Mouse (Mus musculus): ENCODE measurements around the gene Mgat5b. TPM values are rescaled to one million over a fixed set of nuclear protein-coding genes. Genes with fewer than 3 reads are reported as not detected.

The Mgat5b gene
- total and polyA plus RNA-seq, 3 experiments = not detected

DNA sequence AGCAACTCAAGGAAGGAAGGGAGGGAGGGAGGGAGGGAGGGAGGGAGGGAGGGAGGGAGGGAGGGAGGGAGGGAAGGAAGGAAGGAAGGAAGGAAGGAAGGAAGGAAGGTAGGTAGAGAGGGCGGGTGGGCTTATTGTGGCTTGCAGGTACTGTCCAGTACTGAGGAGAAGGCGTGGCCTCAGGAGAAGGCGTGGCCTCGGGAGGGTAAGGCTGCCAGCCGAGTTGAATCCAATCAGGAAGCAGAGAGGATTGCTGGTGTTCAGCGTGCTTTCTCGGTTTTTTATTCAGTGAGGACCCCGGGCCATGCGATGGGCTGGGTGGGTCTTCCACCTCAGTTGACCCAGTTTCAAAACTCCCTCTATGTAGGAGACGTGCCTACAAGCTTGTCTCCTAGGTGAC, 18.5 kb downstream of the Mgat5b start:
- H3K27me3 ChIP-seq (ENCODE audit: control insufficient read depth in 1 of 2, insufficient read depth in 2 of 2, low read length in 2 of 2) = peaks cover 0 to 12% of the 10 kb centered on the region in 2 experiments
- H3K4me3 ChIP-seq (ENCODE audit: control insufficient read depth in 1 of 2, insufficient read depth in 1 of 2, low read depth in 2 of 2, low read length in 2 of 2) = no peak overlapping the region
- no peak overlapping the region for H3K9ac ChIP-seq (ENCODE audit: control insufficient read depth, low read depth, low read length, poor library complexity, severe bottlenecking)
- no peaks in the 10 kb centered on the region for H3K9me3 ChIP-seq (replicated peaks; ENCODE audit: insufficient read depth, low read length)
- no peaks in the 10 kb centered on the region for H3K36me3 ChIP-seq (ENCODE audit: control insufficient read depth in 1 of 2, insufficient read depth in 2 of 2, low read length in 2 of 2)
- TF ChIP-seq TAL1 (IDR thresholded peaks at IDR 0.05; ENCODE audit: low read length) (no peak), CHD2 (IDR thresholded peaks at IDR 0.05; ENCODE audit: low read length) (no peak), RCOR1 (IDR thresholded peaks at IDR 0.05; ENCODE audit: low read depth, low read length) (no peak), ZMIZ1 (IDR thresholded peaks at IDR 0.05; ENCODE audit: low read depth, low read length) (no peak), USF1 (IDR thresholded peaks at IDR 0.05; ENCODE audit: low read depth, low read length) (no peak), ELF1 (IDR thresholded peaks at IDR 0.05; ENCODE audit: low read depth, low read length) (no peak), POLR2A (IDR thresholded peaks at IDR 0.05; ENCODE audit: control insufficient read depth in 1 of 2, insufficient read depth in 1 of 2, low read depth in 1 of 2, low read length in 2 of 2, poor library complexity in 1 of 2) (no peak), NRF1 (IDR thresholded peaks at IDR 0.05; ENCODE audit: insufficient read depth, low read depth, low read length, poor library complexity, severe bottlenecking) (no peak), ZNF384 (IDR thresholded peaks at IDR 0.05; ENCODE audit: low read depth, low read length) (no peak), SIN3A (IDR thresholded peaks at IDR 0.05; ENCODE audit: low read length) (no peak), CTCF (IDR thresholded peaks at IDR 0.05 in 2 of 3, conservative IDR thresholded peaks at IDR 0.05 in 1 of 3; ENCODE audit: control insufficient read depth in 1 of 3, insufficient read depth in 1 of 3, low read depth in 2 of 3, low read length in 3 of 3, poor library complexity in 1 of 3, severe bottlenecking in 1 of 3) (no peak), USF2 (IDR thresholded peaks at IDR 0.05; ENCODE audit: borderline replicate concordance in 1 of 2, insufficient read depth in 1 of 2, low read depth in 1 of 2, low read length in 2 of 2) (no peak), MYC (IDR thresholded peaks at IDR 0.05; ENCODE audit: low read depth, low read length) (no peak), ZC3H11A (IDR thresholded peaks at IDR 0.05; ENCODE audit: low read depth, low read length) (no peak), POLR2AphosphoS5 (IDR thresholded peaks at IDR 0.05; ENCODE audit: borderline replicate concordance, low read depth, low read length) (no peak), ETS1 (IDR thresholded peaks at IDR 0.05; ENCODE audit: low read depth, low read length) (no peak), MAX (IDR thresholded peaks at IDR 0.05; ENCODE audit: low read length) (no peak), MXI1 (IDR thresholded peaks at IDR 0.05; ENCODE audit: low read depth, low read length) (no peak)
- no peaks in the 10 kb centered on the region for H3K79me2 ChIP-seq (ENCODE audit: control insufficient read depth, insufficient read depth, low read length, poor library complexity)
- no peaks in the 10 kb centered on the region for H3K4me1 ChIP-seq (ENCODE audit: control insufficient read depth in 1 of 2, insufficient read depth in 2 of 2, low read length in 2 of 2)
- DNase-seq (ENCODE audit: low read depth, low spot score) = no peak
- no peak overlapping the region for H3K27ac ChIP-seq (ENCODE audit: control insufficient read depth, low read depth, low read length)

- Histone ChIP-seq H3K9me3 (replicated peaks; ENCODE audit: insufficient read depth, low read length) (no peaks in the 10 kb centered on the region), H3K27me3 (ENCODE audit: control insufficient read depth in 1 of 2, insufficient read depth in 2 of 2, low read length in 2 of 2) (peaks cover 0 to 5% of the 10 kb centered on the region in 2 experiments), H3K79me2 (ENCODE audit: control insufficient read depth, insufficient read depth, low read length, poor library complexity) (no peaks in the 10 kb centered on the region), H3K27ac (ENCODE audit: control insufficient read depth, low read depth, low read length) (no peak overlapping the region), H3K4me1 (ENCODE audit: control insufficient read depth in 1 of 2, insufficient read depth in 2 of 2, low read length in 2 of 2) (peaks cover 0 to 4% of the 10 kb centered on the region in 2 experiments; a peak in 1 of 4 replicates), H3K9ac (ENCODE audit: control insufficient read depth, low read depth, low read length, poor library complexity, severe bottlenecking) (no peak overlapping the region), H3K4me3 (ENCODE audit: control insufficient read depth in 1 of 2, insufficient read depth in 1 of 2, low read depth in 2 of 2, low read length in 2 of 2) (no peak overlapping the region), H3K36me3 (ENCODE audit: control insufficient read depth in 1 of 2, insufficient read depth in 2 of 2, low read length in 2 of 2) (no peaks in the 10 kb centered on the region)
- DNase-seq (ENCODE audit: low read depth, low spot score) = no peak
- TF ChIP-seq CHD2 (IDR thresholded peaks at IDR 0.05; ENCODE audit: low read length) (no peak), NELFE (IDR thresholded peaks at IDR 0.05; ENCODE audit: low read depth, low read length) (no peak), MYB (IDR thresholded peaks at IDR 0.05; ENCODE audit: low read depth, low read length) (no peak), USF1 (IDR thresholded peaks at IDR 0.05; ENCODE audit: low read depth, low read length) (no peak), CTCF (IDR thresholded peaks at IDR 0.05 in 2 of 3, conservative IDR thresholded peaks at IDR 0.05 in 1 of 3; ENCODE audit: control insufficient read depth in 1 of 3, insufficient read depth in 1 of 3, low read depth in 2 of 3, low read length in 3 of 3, poor library complexity in 1 of 3, severe bottlenecking in 1 of 3) (no peak), CHD1 (IDR thresholded peaks at IDR 0.05; ENCODE audit: low read depth, low read length) (no peak), BHLHE40 (IDR thresholded peaks at IDR 0.05; ENCODE audit: borderline replicate concordance, low read depth, low read length) (no peak), POLR2AphosphoS2 (IDR thresholded peaks at IDR 0.05; ENCODE audit: low read length) (no peak), MAX (IDR thresholded peaks at IDR 0.05; ENCODE audit: low read length) (no peak), SIN3A (IDR thresholded peaks at IDR 0.05; ENCODE audit: low read length) (no peak), MAFK (IDR thresholded peaks at IDR 0.05; ENCODE audit: borderline replicate concordance, low read depth, low read length) (no peak), ZKSCAN1 (IDR thresholded peaks at IDR 0.05; ENCODE audit: low read depth, low read length) (no peak), HCFC1 (IDR thresholded peaks at IDR 0.05; ENCODE audit: low read depth, low read length) (no peak)
Measured at GRCm38 (mm10) chr11:116940088-116940855, 21.6 kb downstream of the Mgat5b start.

All from MEL (cell line).